Mouse (Mus musculus) limb, embryonic 14.5 days (tissue): Measurements from ENCODE around the gene Foxn1. TPM values are rescaled to one million over a fixed set of nuclear protein-coding genes. Genes with fewer than 3 reads are reported as not detected.

ENCODE experiments used
- ATAC-seq: fragments of 200-750 bp; cut with Nextera tagmentation; 2 replicates; pipeline ENCODE4 v1.8.0; 2017; ENCODE audit warnings: low read depth, moderate number of reproducible peaks, moderate TSS enrichment; ENCODE audit not compliant: low FRiP score
- DNase-seq: peaks from one replicate; pipeline ENCODE4 v3.0.0-alpha.2; 2015; ENCODE audit warnings: low spot score
- H3K27ac ChIP-seq: fragments of 300-500 bp; sonication (generic); replicated peaks from 2 replicates; pipeline ENCODE4 v1.5.1; 2014; ENCODE audit warnings: low read depth, mild to moderate bottlenecking, low read length, moderate library complexity, mixed read lengths
- H3K27me3 ChIP-seq: fragments of 300-500 bp; sonication (generic); 2 replicates; pipeline ENCODE4 v1.6.1; 2014; ENCODE audit warnings: low read length, mixed read lengths; ENCODE audit not compliant: control insufficient read depth, insufficient read depth
- H3K36me3 ChIP-seq: fragments of 300-500 bp; sonication (generic); 2 replicates; pipeline ENCODE4 v1.6.1; 2014; ENCODE audit warnings: mild to moderate bottlenecking, low read length, moderate library complexity, mixed read lengths; ENCODE audit not compliant: control insufficient read depth, insufficient read depth
- H3K4me1 ChIP-seq: fragments of 300-500 bp; sonication (generic); 2 replicates; pipeline ENCODE4 v1.6.1; 2014; ENCODE audit warnings: antibody characterized with exemption, low read length, mixed read lengths; ENCODE audit not compliant: control insufficient read depth, insufficient read depth
- H3K4me2 ChIP-seq: fragments of 300-500 bp; sonication (generic); replicated peaks from 2 replicates; pipeline ENCODE4 v1.6.1; 2014; ENCODE audit warnings: low read depth, mild to moderate bottlenecking, low read length, moderate library complexity; ENCODE audit not compliant: severe bottlenecking
- H3K4me3 ChIP-seq: fragments of 300-500 bp; sonication (generic); replicated peaks from 2 replicates; pipeline ENCODE4 v1.5.1; 2014; ENCODE audit warnings: low read length
- H3K9ac ChIP-seq: fragments of 300-500 bp; sonication (generic); 2 replicates; pipeline ENCODE4 v1.6.1; 2014; ENCODE audit warnings: mild to moderate bottlenecking, low read depth, low read length, moderate library complexity; ENCODE audit not compliant: severe bottlenecking
- H3K9me3 ChIP-seq: fragments of 300-500 bp; sonication (generic); 2 replicates; pipeline ENCODE4 v1.6.1; 2016; ENCODE audit warnings: low read length; ENCODE audit not compliant: control insufficient read depth
- POLR2A ChIP-seq: fragments of 200-500 bp; IDR thresholded peaks from 2 replicates; pipeline ENCODE4 v1.8.0; 2012; ENCODE audit warnings: inconsistent platforms, mild to moderate bottlenecking, moderate library complexity, borderline replicate concordance; ENCODE audit not compliant: insufficient read depth, insufficient read length; ENCODE audit errors: extremely low read depth
- WGBS: fragments of 180-500 bp; shearing (Covaris S2); extraction: QIAGEN DNeasy Blood & Tissue Kit; methylation state at CpG from one replicate; pipeline ENCODE4 v1.1.7; 2014; 5-methylcytosine and 5-hydroxymethylcytosine counted together
- polyA plus RNA-seq, 2 experiments: library from polyadenylated mRNA; depleted of rRNA in 1 of 2; stranded (reverse) in 1 of 2; unstranded in 1 of 2; fragments of >200 nt; fragmentation: Nextera tagmentation in 1 of 2; extraction: Ambion mirVana in 1 of 2; gene quantifications; 2 replicates each; pipeline versions ENCODE4 v1.2.1 to v1.2.3; 2012 to 2014

Foxn1 gene
- polyA plus RNA-seq, 2 experiments = 0.96 to 1.9 TPM

GRCm38 (mm10) chr11:78382701-78383100 is 3.7 kb downstream of the Foxn1 start:
- no peak for TF ChIP-seq POLR2A
- ATAC-seq (no peak), DNase-seq (no peak)
- Histone ChIP-seq H3K27ac (no peak overlapping the region), H3K27me3 (no peaks in the 10 kb centered on the region), H3K4me2 (no peak overlapping the region), H3K36me3 (no peaks in the 10 kb centered on the region), H3K9me3 (no peaks in the 10 kb centered on the region), H3K4me3 (no peak overlapping the region), H3K4me1 (0 out of 2 replicates have a peak, but pooled peaks cover 2% of the 10 kb centered on the region), H3K9ac (no peak overlapping the region)
- 32% methylated on average over 5 of the region's 5 CpGs for WGBS

- Histone ChIP-seq H3K27ac (no peak overlapping the region), H3K27me3 (no peaks in the 10 kb centered on the region), H3K9ac (no peak overlapping the region), H3K9me3 (no peaks in the 10 kb centered on the region), H3K36me3 (no peaks in the 10 kb centered on the region), H3K4me1 (peaks cover 5% of the 10 kb centered on the region), H3K4me3 (no peak overlapping the region), H3K4me2 (no peak overlapping the region)
- WGBS = 72% methylated on average over 7 of the region's 7 CpGs
- no peak for TF ChIP-seq POLR2A
- DNase-seq (no peak), ATAC-seq (no peak)
These were observed 4.1 kb downstream of the Foxn1 start for GRCm38 (mm10) chr11:78382286-78382685.

GRCm38 (mm10) chr11:78380996-78381395 is 5.4 kb downstream of the Foxn1 start:
- Histone ChIP-seq H3K4me2 (no peak overlapping the region), H3K36me3 (no peaks in the 10 kb centered on the region), H3K9me3 (no peaks in the 10 kb centered on the region), H3K4me1 (peaks cover 6% of the 10 kb centered on the region), H3K27ac (no peak overlapping the region), H3K9ac (no peak overlapping the region), H3K4me3 (no peak overlapping the region), H3K27me3 (no peaks in the 10 kb centered on the region)
- no peak for DNase-seq
- ATAC-seq = no peak
- TF ChIP-seq POLR2A = no peak
- WGBS = 94% methylated on average over 3 of the region's 3 CpGs

GRCm38 (mm10) chr11:78380351-78380750 is 6.0 kb downstream of the Foxn1 start:
- 69% methylated on average over 4 of the region's 4 CpGs for WGBS
- Histone ChIP-seq H3K4me2 (no peak overlapping the region), H3K36me3 (no peaks in the 10 kb centered on the region), H3K27ac (no peak overlapping the region), H3K4me1 (peaks cover 6% of the 10 kb centered on the region), H3K9ac (no peak overlapping the region), H3K4me3 (no peak overlapping the region), H3K9me3 (no peaks in the 10 kb centered on the region), H3K27me3 (no peaks in the 10 kb centered on the region)
- ATAC-seq (no peak), DNase-seq (no peak)
- TF ChIP-seq POLR2A = no peak

GRCm38 (mm10) chr11:78377549-78378159 is 8.7 kb downstream of the Foxn1 start:
- no peak overlapping the region for H3K4me2 ChIP-seq
- ATAC-seq = no peak
- no peak for DNase-seq
- H3K36me3 ChIP-seq = no peaks in the 10 kb centered on the region
- peaks cover 13% of the 10 kb centered on the region for H3K4me1 ChIP-seq
- no peak overlapping the region for H3K27ac ChIP-seq
- H3K27me3 ChIP-seq = no peaks in the 10 kb centered on the region
- no peak for TF ChIP-seq POLR2A
- WGBS = 4% methylated on average over 9 of the region's 12 CpGs
- H3K9ac ChIP-seq = no peak overlapping the region
- no peaks in the 10 kb centered on the region for H3K9me3 ChIP-seq
- H3K4me3 ChIP-seq = no peak overlapping the region
